Mouse (Mus musculus) liver, adult 2 months (tissue): ENCODE results near the gene Cbx4. TPM values are rescaled to one million over a fixed set of nuclear protein-coding genes. Genes with fewer than 3 reads are reported as not detected.
A peak's percentile ranks its signal among the peaks of the same experiment; 100 is the strongest.

Experiments used
- DNase-seq: peaks from one replicate; pipeline ENCODE4 v3.0.0-alpha.2; 2011; ENCODE audit warnings: low read depth, low spot score; ENCODE audit errors: extremely low read depth
- H3K27ac ChIP-seq: fragments of 200-500 bp; replicated peaks from 2 replicates; pipeline ENCODE4 v1.5.1; 2012; ENCODE audit warnings: low read depth, mild to moderate bottlenecking, control low read depth, inconsistent platforms, low read length; ENCODE audit not compliant: insufficient read depth
- H3K27me3 ChIP-seq: fragments of 200-500 bp; 2 replicates; pipeline ENCODE4 v1.6.1; 2012; ENCODE audit warnings: mild to moderate bottlenecking, moderate library complexity, low read length, inconsistent platforms; ENCODE audit not compliant: control insufficient read depth, insufficient read depth
- H3K36me3 ChIP-seq: fragments of 200-500 bp; 2 replicates; pipeline ENCODE4 v1.6.1; 2012; ENCODE audit warnings: low read length, inconsistent platforms; ENCODE audit not compliant: control insufficient read depth, insufficient read depth
- H3K4me1 ChIP-seq: fragments of 200-500 bp; 2 replicates; pipeline ENCODE4 v1.6.1; 2011; ENCODE audit warnings: low read length; ENCODE audit not compliant: control insufficient read depth, insufficient read depth
- H3K4me3 ChIP-seq: fragments of 200-500 bp; 2 replicates; pipeline ENCODE4 v1.5.1; 2011; ENCODE audit warnings: low read depth, mild to moderate bottlenecking, control low read depth, low read length, moderate library complexity; ENCODE audit not compliant: insufficient read depth
- H3K79me2 ChIP-seq: fragments of 200-500 bp; 2 replicates; pipeline ENCODE4 v1.6.1; 2012; ENCODE audit warnings: inconsistent platforms, mild to moderate bottlenecking, low read length, moderate library complexity; ENCODE audit not compliant: control insufficient read depth, insufficient read depth
- H3K9ac ChIP-seq: fragments of 200-500 bp; 2 replicates; pipeline ENCODE4 v1.6.1; 2012; ENCODE audit warnings: low read depth, mild to moderate bottlenecking, control low read depth, inconsistent platforms, low read length
- CTCF ChIP-seq: fragments of 200-500 bp; IDR thresholded peaks from 2 replicates; pipeline ENCODE4 v1.5.1; 2011; ENCODE audit warnings: low read depth, low read length, control low read depth
- POLR2A ChIP-seq: fragments of 200-500 bp; IDR thresholded peaks from 2 replicates; pipeline ENCODE4 v1.6.1; 2011; ENCODE audit warnings: low read length, control low read depth; ENCODE audit not compliant: insufficient read depth; ENCODE audit errors: extremely low read depth
- WGBS: fragments of 180-500 bp; shearing (Covaris S2); methylation state at CpG from one replicate; pipeline ENCODE4 v1.1.7; 2018; 5-methylcytosine and 5-hydroxymethylcytosine counted together
- polyA plus RNA-seq: library from polyadenylated mRNA; depleted of rRNA; stranded (reverse); fragments of >200 nt; gene quantifications from 2 replicates; pipeline ENCODE4 v1.2.3, GENCODE M21; 2012
- total RNA-seq: library from RNA; depleted of rRNA; stranded (reverse); fragments of >200 nt; gene quantifications from 2 replicates; pipeline ENCODE4 v1.2.3, GENCODE M21; 2014

Gene Cbx4
- total and polyA plus RNA-seq, 2 experiments, result 2.9 to 8.2 TPM

- Histone ChIP-seq H3K9ac (no peak overlapping the region), H3K4me3 (no peak overlapping the region), H3K4me1 (peaks cover 4% of the 10 kb centered on the region; the same call in 1 of the 2 replicates), H3K79me2 (no peaks in the 10 kb centered on the region), H3K27me3 (peaks cover 16% of the 10 kb centered on the region; the same call in 1 of the 2 replicates), H3K36me3 (no peaks in the 10 kb centered on the region), H3K27ac (no peak overlapping the region)
- 6% methylated on average over 47 of the region's 47 CpGs for WGBS
- peak; percentile 45 for DNase-seq
- peak; percentile 75 for TF ChIP-seq CTCF
- no peak for TF ChIP-seq POLR2A
Measured at GRCm38 (mm10) chr11:119054351-119055345, 31.4 kb downstream of the Cbx4 start.

- 3% methylated on average over 34 of the region's 35 CpGs for WGBS
- H3K27ac ChIP-seq, result no peak overlapping the region
- no peaks in the 10 kb centered on the region for H3K36me3 ChIP-seq
- peaks cover 4% of the 10 kb centered on the region; the same call in 1 of the 2 replicates for H3K4me1 ChIP-seq
- peaks cover 16% of the 10 kb centered on the region; the same call in 1 of the 2 replicates for H3K27me3 ChIP-seq
- H3K79me2 ChIP-seq, result no peaks in the 10 kb centered on the region
- no peak overlapping the region for H3K4me3 ChIP-seq
- H3K9ac ChIP-seq, result no peak overlapping the region
- DNase-seq, result no peak
- TF ChIP-seq POLR2A, result no peak
- TF ChIP-seq CTCF, result no peak
Measured at GRCm38 (mm10) chr11:119053738-119054350, 32.2 kb downstream of the Cbx4 start.

- peaks cover 16% of the 10 kb centered on the region; the same call in 1 of the 2 replicates for H3K27me3 ChIP-seq
- peak; percentile 49 for DNase-seq
- TF ChIP-seq CTCF (no peak; the same call in 1 of the 2 replicates), POLR2A (no peak)
- H3K36me3 ChIP-seq, result no peaks in the 10 kb centered on the region
- H3K4me1 ChIP-seq, result peaks cover 4% of the 10 kb centered on the region; the same call in 1 of the 2 replicates
- H3K9ac ChIP-seq, result peak overlapping the region; percentile 6; the same call in 1 of the 2 replicates
- H3K4me3 ChIP-seq, result peak overlapping the region; percentile 21; the same call in 1 of the 2 replicates
- no peaks in the 10 kb centered on the region for H3K79me2 ChIP-seq
- H3K27ac ChIP-seq, result no peak overlapping the region
- under 1% methylated on average over 42 of the region's 42 CpGs for WGBS
Measured at GRCm38 (mm10) chr11:119053257-119053670, 32.8 kb downstream of the Cbx4 start.

- 2% methylated on average over 13 of the region's 13 CpGs for WGBS
- DNase-seq, result peak; percentile 74
- H3K27ac ChIP-seq, result no peak overlapping the region
Measured at GRCm38 (mm10) chr11:119052661-119053256, 33.3 kb downstream of the Cbx4 start.

GRCm38 (mm10) chr11:119051927-119052660 is 33.9 kb downstream of the Cbx4 start:
- WGBS, result 7% methylated on average over 15 of the region's 15 CpGs
- Histone ChIP-seq H3K36me3 (no peaks in the 10 kb centered on the region), H3K27me3 (peaks cover 16% of the 10 kb centered on the region; the same call in 1 of the 2 replicates), H3K9ac (no peak overlapping the region), H3K79me2 (no peaks in the 10 kb centered on the region), H3K4me1 (peaks cover 4% of the 10 kb centered on the region; the same call in 1 of the 2 replicates), H3K27ac (no peak overlapping the region), H3K4me3 (no peak overlapping the region)
- DNase-seq, result peak; percentile 28
- peak; percentile 62 for TF ChIP-seq CTCF
- no peak for TF ChIP-seq POLR2A

More at GRCm38 (mm10) chr11:119052661-119053256, 33.3 kb downstream of the Cbx4 start:
- Histone ChIP-seq H3K4me1 (peaks cover 4% of the 10 kb centered on the region; the same call in 1 of the 2 replicates), H3K4me3 (peak overlapping the region; percentile 21; the same call in 1 of the 2 replicates), H3K79me2 (no peaks in the 10 kb centered on the region), H3K9ac (0 out of 2 replicates have a peak overlapping the region, but pooled peaks have one; percentile 6), H3K36me3 (no peaks in the 10 kb centered on the region), H3K27me3 (peaks cover 16% of the 10 kb centered on the region; the same call in 1 of the 2 replicates)
- TF ChIP-seq CTCF (no peak), POLR2A (no peak)
